Mouse (Mus musculus) kidney, adult 2 months (tissue): Measurements from ENCODE around the gene Fhl5. TPM values are rescaled to one million over a fixed set of nuclear protein-coding genes. Genes with fewer than 3 reads are reported as not detected.
"Not testable (repeated sequence)": the region's sequence is repeated elsewhere in the genome, so short reads cannot be mapped to it uniquely, and the experiment has no call there.

ENCODE experiments used
- DNase-seq: peaks from one replicate; pipeline ENCODE4 v3.0.0; 2021
- H3K27ac ChIP-seq: fragments of 200-500 bp; 2 replicates; pipeline ENCODE4 v1.5.1; 2012; ENCODE audit warnings: low read depth, low read length, control low read depth, inconsistent platforms; ENCODE audit not compliant: insufficient read depth
- H3K27me3 ChIP-seq: fragments of 200-500 bp; replicated peaks from 2 replicates; pipeline ENCODE4 v1.6.1; 2012; ENCODE audit warnings: mild to moderate bottlenecking, moderate library complexity, low read length, inconsistent platforms; ENCODE audit not compliant: control insufficient read depth, insufficient read depth
- H3K36me3 ChIP-seq: fragments of 200-500 bp; 2 replicates; pipeline ENCODE4 v1.6.1; 2012; ENCODE audit warnings: mild to moderate bottlenecking, moderate library complexity, low read length, inconsistent platforms; ENCODE audit not compliant: control insufficient read depth, insufficient read depth
- H3K4me1 ChIP-seq: fragments of 200-500 bp; 2 replicates; pipeline ENCODE4 v1.6.1; 2011; ENCODE audit warnings: low read length; ENCODE audit not compliant: control insufficient read depth, insufficient read depth
- H3K4me3 ChIP-seq: fragments of 200-500 bp; 2 replicates; pipeline ENCODE4 v1.5.1; 2011; ENCODE audit warnings: mild to moderate bottlenecking, low read depth, low read length, control low read depth; ENCODE audit not compliant: insufficient read depth
- CTCF ChIP-seq: fragments of 200-500 bp; conservative IDR thresholded peaks from 2 replicates; pipeline ENCODE4 v1.5.1; 2011; ENCODE audit warnings: low read depth, mild to moderate bottlenecking, control low read depth, low read length, moderate library complexity, mixed read lengths; ENCODE audit not compliant: insufficient read depth, insufficient read length
- POLR2A ChIP-seq: fragments of 200-500 bp; IDR thresholded peaks from one replicate; pipeline ENCODE4 v1.6.1; 2011; ENCODE audit warnings: low read depth, low read length, control low read depth
- WGBS: fragments of 180-500 bp; shearing (Covaris S2); methylation state at CpG from one replicate; pipeline ENCODE4 v1.1.7; 2018; 5-methylcytosine and 5-hydroxymethylcytosine counted together
- polyA plus RNA-seq: library from polyadenylated mRNA; depleted of rRNA; stranded (reverse); fragments of >200 nt; gene quantifications from 2 replicates; pipeline ENCODE4 v1.2.3, GENCODE M21; 2012

Fhl5 gene
- polyA plus RNA-seq, 1 experiment = not detected

DNA sequence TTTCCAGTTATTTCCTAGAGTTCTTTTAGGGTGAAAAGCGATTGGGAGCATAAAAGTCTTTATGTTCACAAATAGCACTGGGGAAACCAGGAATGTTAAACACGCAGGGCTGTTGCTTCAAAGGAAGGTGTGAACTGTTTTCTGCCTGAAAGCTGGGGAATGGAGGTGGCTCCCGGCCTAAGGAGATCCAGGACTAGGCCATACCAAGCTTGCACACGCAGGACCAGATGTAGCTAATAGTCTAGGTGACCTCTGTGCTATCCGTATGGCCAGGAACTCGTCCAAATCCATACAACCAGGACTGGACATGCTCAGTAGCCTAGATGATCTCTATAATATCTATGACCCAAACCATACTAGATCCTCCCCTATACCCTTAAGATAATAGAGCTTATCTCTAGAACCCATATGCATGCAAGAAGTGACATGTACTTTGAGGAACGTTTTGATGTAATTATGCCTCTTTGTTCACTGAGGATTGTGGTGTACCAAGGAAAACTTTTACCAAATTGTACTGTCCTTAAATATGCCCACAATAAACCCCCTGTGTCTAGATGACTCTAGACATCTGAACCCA is 15.2 kb upstream of the Fhl5 start:
- Histone ChIP-seq H3K27me3 (no peaks in the 10 kb centered on the region), H3K4me3 (no peak overlapping the region), H3K27ac (no peak overlapping the region), H3K4me1 (no peaks in the 10 kb centered on the region), H3K36me3 (peaks cover 4% of the 10 kb centered on the region)
- DNase-seq = no peak
- WGBS = 89% methylated on average over 7 of the region's 7 CpGs
- no peak for TF ChIP-seq POLR2A
- no peak for TF ChIP-seq CTCF

- not testable (repeated sequence) for H3K4me1 ChIP-seq, H3K27ac ChIP-seq, H3K36me3 ChIP-seq, H3K4me3 ChIP-seq, H3K27me3 ChIP-seq, DNase-seq
- 76% methylated on average over 1 of the region's 1 CpGs for WGBS
Measured at GRCm38 (mm10) chr4:25235663-25236062, 7.0 kb downstream of the Fhl5 start.

DNA sequence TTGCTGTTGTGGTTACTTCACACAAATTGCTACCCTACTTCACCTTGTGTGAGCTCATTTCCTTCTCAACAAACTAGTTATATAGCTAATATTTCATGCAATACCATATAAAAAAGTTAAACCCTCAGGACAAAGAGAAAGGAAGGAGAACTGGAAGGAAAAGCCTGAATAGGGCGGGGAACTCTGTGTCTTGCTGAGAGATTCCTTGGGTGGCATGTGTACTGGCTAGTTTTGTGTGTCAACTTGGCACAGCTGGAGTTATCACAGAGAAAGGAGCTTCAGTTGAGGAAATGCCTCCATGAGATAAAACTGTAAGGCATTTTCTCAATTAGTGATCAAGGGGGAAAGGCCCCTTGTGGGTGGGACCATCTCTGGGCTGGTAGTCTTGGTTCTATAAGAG is 8.9 kb downstream of the Fhl5 start:
- not testable (repeated sequence) for H3K27me3 ChIP-seq, DNase-seq, H3K4me3 ChIP-seq, H3K4me1 ChIP-seq, H3K27ac ChIP-seq, H3K36me3 ChIP-seq
- 85% methylated on average over 1 of the region's 1 CpGs for WGBS

- no peak overlapping the region for H3K27ac ChIP-seq
- no peak for DNase-seq
- H3K4me3 ChIP-seq = no peak overlapping the region
- H3K27me3 ChIP-seq = no peaks in the 10 kb centered on the region
- no peaks in the 10 kb centered on the region for H3K36me3 ChIP-seq
- 89% methylated on average over 3 of the region's 3 CpGs for WGBS
- TF ChIP-seq POLR2A (no peak), CTCF (no peak)
- H3K4me1 ChIP-seq = no peaks in the 10 kb centered on the region
Measured at GRCm38 (mm10) chr4:25232546-25232945, 10.1 kb downstream of the Fhl5 start.

DNA sequence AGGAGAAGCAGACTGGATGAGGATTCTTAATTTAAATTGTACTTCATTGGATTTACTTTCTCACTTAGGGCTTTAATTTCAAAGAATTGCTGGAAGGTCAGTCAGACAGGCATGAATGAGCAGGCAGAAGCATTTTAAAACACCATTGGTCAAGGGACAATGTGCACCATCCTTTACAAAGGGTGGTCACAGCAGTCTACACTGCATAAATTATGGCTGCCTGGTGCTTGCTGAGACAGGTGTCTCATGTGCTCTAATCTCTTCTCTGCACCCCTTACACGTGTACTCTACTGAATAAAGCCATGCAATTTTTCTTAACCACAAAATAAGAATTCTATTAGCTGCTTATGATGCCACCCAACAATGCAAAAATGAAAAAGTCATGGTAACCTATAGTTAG is 15.1 kb downstream of the Fhl5 start:
- Histone ChIP-seq H3K36me3 (no peaks in the 10 kb centered on the region), H3K27ac (no peak overlapping the region), H3K4me1 (no peaks in the 10 kb centered on the region), H3K27me3 (no peaks in the 10 kb centered on the region), H3K4me3 (no peak overlapping the region)
- no peak for DNase-seq
- TF ChIP-seq POLR2A (no peak), CTCF (no peak)
- 20% methylated on average over 1 of the region's 1 CpGs for WGBS

- no peak overlapping the region for H3K4me3 ChIP-seq
- no peaks in the 10 kb centered on the region for H3K36me3 ChIP-seq
- no peaks in the 10 kb centered on the region for H3K27me3 ChIP-seq
- no peak for TF ChIP-seq POLR2A
- no peak for TF ChIP-seq CTCF
- no peak for DNase-seq
- no peaks in the 10 kb centered on the region for H3K4me1 ChIP-seq
- no peak overlapping the region for H3K27ac ChIP-seq
Measured at GRCm38 (mm10) chr4:25221927-25222326, 20.7 kb downstream of the Fhl5 start.

- no peaks in the 10 kb centered on the region for H3K27me3 ChIP-seq
Measured at GRCm38 (mm10) chr4:25213451-25213850, 29.2 kb downstream of the Fhl5 start.

GRCm38 (mm10) chr4:25206166-25206565 is 36.5 kb downstream of the Fhl5 start:
- Histone ChIP-seq H3K4me1 (no peaks in the 10 kb centered on the region), H3K4me3 (no peak overlapping the region), H3K27me3 (no peaks in the 10 kb centered on the region), H3K36me3 (no peaks in the 10 kb centered on the region), H3K27ac (no peak overlapping the region)
- WGBS = 88% methylated on average over 4 of the region's 4 CpGs
- no peak for DNase-seq
- no peak for TF ChIP-seq CTCF
- TF ChIP-seq POLR2A = no peak

More at GRCm38 (mm10) chr4:25213451-25213850, 29.2 kb downstream of the Fhl5 start:
- no peak overlapping the region for H3K27ac ChIP-seq
- no peak for DNase-seq
- no peak overlapping the region for H3K4me3 ChIP-seq
- 43% methylated on average over 5 of the region's 5 CpGs for WGBS
- H3K36me3 ChIP-seq = no peaks in the 10 kb centered on the region
- TF ChIP-seq POLR2A = no peak
- no peak for TF ChIP-seq CTCF
- H3K4me1 ChIP-seq = no peaks in the 10 kb centered on the region
